Mouse (Mus musculus): ENCODE measurements at regions not wholly inside any gene's neighbourhood (a gene's known extent, or its start where the extent isn't known, plus 50 kb on each side); places are given as distances from the start of the nearest gene placed in this dataset.
A peak's percentile ranks its signal among the peaks of the same experiment; 100 is the strongest.

- WGBS = 22% methylated on average over 5 of the region's 5 CpGs
- Histone ChIP-seq H3K27me3 (ENCODE audit: control insufficient read depth, insufficient read depth, low read length) (no peaks in the 10 kb centered on the region), H3K4me1 (ENCODE audit: control insufficient read depth, insufficient read depth, insufficient read length, low read length) (peaks cover 19% of the 10 kb centered on the region), H3K36me3 (ENCODE audit: control insufficient read depth, insufficient read depth, low read length) (no peaks in the 10 kb centered on the region), H3K27ac (ENCODE audit: insufficient read depth, low read depth, low read length) (no peak overlapping the region), H3K4me3 (ENCODE audit: low read depth, low read length) (no peak overlapping the region)
- no peak for TF ChIP-seq CTCF (IDR thresholded peaks at IDR 0.05; ENCODE audit: extremely low read depth, insufficient read length, insufficient replicate concordance, low read depth, low read length)
- no peak for TF ChIP-seq POLR2A (IDR thresholded peaks at IDR 0.05; ENCODE audit: low read depth, low read length)
Observed at GRCm38 (mm10) chr1:130524744-130525143, 62.2 kb upstream of the Cd55 start.

- TF ChIP-seq POLR2A (IDR thresholded peaks at IDR 0.05; ENCODE audit: low read depth, low read length) (no peak), CTCF (IDR thresholded peaks at IDR 0.05; ENCODE audit: extremely low read depth, insufficient read length, insufficient replicate concordance, low read depth, low read length) (no peak)
- H3K4me3 ChIP-seq (ENCODE audit: low read depth, low read length) = no peak overlapping the region
- no peaks in the 10 kb centered on the region for H3K27me3 ChIP-seq (ENCODE audit: control insufficient read depth, insufficient read depth, low read length)
- WGBS = 73% methylated on average over 5 of the region's 5 CpGs
- no peak overlapping the region for H3K27ac ChIP-seq (ENCODE audit: insufficient read depth, low read depth, low read length)
- peaks cover 15% of the 10 kb centered on the region for H3K4me1 ChIP-seq (ENCODE audit: control insufficient read depth, insufficient read depth, insufficient read length, low read length)
- no peaks in the 10 kb centered on the region for H3K36me3 ChIP-seq (ENCODE audit: control insufficient read depth, insufficient read depth, low read length)
Observed at GRCm38 (mm10) chr1:130517868-130518267, 55.3 kb upstream of the Cd55 start.

- no peak for TF ChIP-seq POLR2A (IDR thresholded peaks at IDR 0.05; ENCODE audit: low read depth, low read length)
- no peak for TF ChIP-seq CTCF (IDR thresholded peaks at IDR 0.05; ENCODE audit: extremely low read depth, insufficient read length, insufficient replicate concordance, low read depth, low read length)
Observed at GRCm38 (mm10) chr1:130516641-130517040, 54.1 kb upstream of the Cd55 start.

GRCm38 (mm10) chr1:130515316-130515715, 52.8 kb upstream of the Cd55 start:
- peaks cover 11% of the 10 kb centered on the region for H3K4me1 ChIP-seq (ENCODE audit: control insufficient read depth, insufficient read depth, insufficient read length, low read length)
- WGBS = 29% methylated on average over 6 of the region's 6 CpGs
- H3K27ac ChIP-seq (ENCODE audit: insufficient read depth, low read depth, low read length) = peak overlapping the region; percentile 21; the same call in 1 of the 2 replicates
- no peak overlapping the region; the same call in 1 of the 2 replicates for H3K4me3 ChIP-seq (ENCODE audit: low read depth, low read length)
- no peaks in the 10 kb centered on the region for H3K36me3 ChIP-seq (ENCODE audit: control insufficient read depth, insufficient read depth, low read length)
- H3K27me3 ChIP-seq (ENCODE audit: control insufficient read depth, insufficient read depth, low read length) = no peaks in the 10 kb centered on the region
- no peak for TF ChIP-seq POLR2A (IDR thresholded peaks at IDR 0.05; ENCODE audit: low read depth, low read length)
- TF ChIP-seq CTCF (IDR thresholded peaks at IDR 0.05; ENCODE audit: extremely low read depth, insufficient read length, insufficient replicate concordance, low read depth, low read length) = no peak

More at GRCm38 (mm10) chr1:130516641-130517040, 54.1 kb upstream of the Cd55 start:
- Histone ChIP-seq H3K36me3 (ENCODE audit: control insufficient read depth, insufficient read depth, low read length) (no peaks in the 10 kb centered on the region), H3K27ac (ENCODE audit: insufficient read depth, low read depth, low read length) (no peak overlapping the region), H3K4me1 (ENCODE audit: control insufficient read depth, insufficient read depth, insufficient read length, low read length) (peaks cover 11% of the 10 kb centered on the region), H3K4me3 (ENCODE audit: low read depth, low read length) (no peak overlapping the region), H3K27me3 (ENCODE audit: control insufficient read depth, insufficient read depth, low read length) (no peaks in the 10 kb centered on the region)
- 77% methylated on average over 6 of the region's 6 CpGs for WGBS

- H3K27me3 ChIP-seq (ENCODE audit: control insufficient read depth, insufficient read depth, low read length) = no peaks in the 10 kb centered on the region
- peaks cover 5% of the 10 kb centered on the region; the same call in 1 of the 2 replicates for H3K4me1 ChIP-seq (ENCODE audit: control insufficient read depth, insufficient read depth, insufficient read length, low read length)
- no peak for TF ChIP-seq CTCF (IDR thresholded peaks at IDR 0.05; ENCODE audit: extremely low read depth, insufficient read length, insufficient replicate concordance, low read depth, low read length)
- no peak for TF ChIP-seq POLR2A (IDR thresholded peaks at IDR 0.05; ENCODE audit: low read depth, low read length)
- 76% methylated on average over 1 of the region's 1 CpGs for WGBS
- no peak overlapping the region for H3K27ac ChIP-seq (ENCODE audit: insufficient read depth, low read depth, low read length)
- no peaks in the 10 kb centered on the region for H3K36me3 ChIP-seq (ENCODE audit: control insufficient read depth, insufficient read depth, low read length)
- no peak overlapping the region for H3K4me3 ChIP-seq (ENCODE audit: low read depth, low read length)
Observed at GRCm38 (mm10) chr1:130513482-130513881, 50.9 kb upstream of the Cd55 start.

GRCm38 (mm10) chr1:130512798-130513405, 50.4 kb upstream of the Cd55 start:
- WGBS = 79% methylated on average over 4 of the region's 4 CpGs
- Histone ChIP-seq H3K27ac (ENCODE audit: insufficient read depth, low read depth, low read length) (no peak overlapping the region), H3K27me3 (ENCODE audit: control insufficient read depth, insufficient read depth, low read length) (no peaks in the 10 kb centered on the region), H3K36me3 (ENCODE audit: control insufficient read depth, insufficient read depth, low read length) (no peaks in the 10 kb centered on the region), H3K4me1 (ENCODE audit: control insufficient read depth, insufficient read depth, insufficient read length, low read length) (peaks cover 5% of the 10 kb centered on the region; the same call in 1 of the 2 replicates), H3K4me3 (ENCODE audit: low read depth, low read length) (no peak overlapping the region)
- TF ChIP-seq POLR2A (IDR thresholded peaks at IDR 0.05; ENCODE audit: low read depth, low read length) (no peak), CTCF (IDR thresholded peaks at IDR 0.05; ENCODE audit: extremely low read depth, insufficient read length, insufficient replicate concordance, low read depth, low read length) (no peak)

All from small intestine, adult 2 months (tissue).